Mouse (Mus musculus) hindbrain, embryonic 12.5 days (tissue): ENCODE data around the gene Scg3. TPM values are rescaled to one million over a fixed set of nuclear protein-coding genes. Genes with fewer than 3 reads are reported as not detected.
A peak's percentile ranks its signal among the peaks of the same experiment; 100 is the strongest.
"Not testable (repeated sequence)": the region's sequence is repeated elsewhere in the genome, so short reads cannot be mapped to it uniquely, and the experiment has no call there.

ENCODE experiments used
- ATAC-seq: fragments of 200-750 bp; cut with Nextera tagmentation; 2 replicates; pipeline ENCODE4 v1.8.0; 2017; ENCODE audit warnings: moderate TSS enrichment; ENCODE audit not compliant: low FRiP score
- H3K27ac ChIP-seq: fragments of 300-500 bp; sonication (generic); 2 replicates; pipeline ENCODE4 v1.5.1; 2016; ENCODE audit warnings: mild to moderate bottlenecking
- H3K27me3 ChIP-seq: fragments of 300-500 bp; sonication (generic); 2 replicates; pipeline ENCODE4 v1.6.1; 2016; ENCODE audit warnings: mild to moderate bottlenecking
- H3K36me3 ChIP-seq: fragments of 300-500 bp; sonication (generic); 2 replicates; pipeline ENCODE4 v1.6.1; 2016; ENCODE audit warnings: mild to moderate bottlenecking
- H3K4me1 ChIP-seq: fragments of 300-500 bp; sonication (generic); 2 replicates; pipeline ENCODE4 v1.6.1; 2016
- H3K4me2 ChIP-seq: fragments of 300-500 bp; sonication (generic); replicated peaks from 2 replicates; pipeline ENCODE4 v1.6.1; 2016; ENCODE audit warnings: mild to moderate bottlenecking
- H3K4me3 ChIP-seq: fragments of 300-500 bp; sonication (generic); 2 replicates; pipeline ENCODE4 v1.5.1; 2016; ENCODE audit warnings: mild to moderate bottlenecking
- H3K9ac ChIP-seq: fragments of 300-500 bp; sonication (generic); 2 replicates; pipeline ENCODE4 v1.6.1; 2016; ENCODE audit warnings: mild to moderate bottlenecking, moderate library complexity
- H3K9me3 ChIP-seq: fragments of 300-500 bp; sonication (generic); replicated peaks from 2 replicates; pipeline ENCODE4 v1.6.1; 2016; ENCODE audit warnings: mild to moderate bottlenecking
- WGBS: fragments of 180-500 bp; shearing (Covaris S2); methylation state at CpG from one replicate; pipeline ENCODE4 v1.1.7; 2016; 5-methylcytosine and 5-hydroxymethylcytosine counted together
- polyA plus RNA-seq: library from polyadenylated mRNA; unstranded; fragments of >200 nt; fragmentation: Nextera tagmentation; extraction: Ambion mirVana; gene quantifications from 2 replicates; pipeline ENCODE4 v1.2.1, GENCODE M21; 2016

Scg3 gene
- polyA plus RNA-seq, 1 experiment from 2014 or later = 84.0 TPM

- WGBS = 94% methylated on average over 8 of the region's 8 CpGs
Observed at GRCm38 (mm10) chr9:75660917-75661316, 22.9 kb downstream of the Scg3 start.

GRCm38 (mm10) chr9:75656456-75656855 lies 27.4 kb downstream of the Scg3 start:
- not testable (repeated sequence) for H3K27ac ChIP-seq, H3K9me3 ChIP-seq, H3K4me1 ChIP-seq, H3K4me3 ChIP-seq, H3K4me2 ChIP-seq, H3K9ac ChIP-seq, ATAC-seq, H3K27me3 ChIP-seq
- peaks cover 58% of the 10 kb centered on the region for H3K36me3 ChIP-seq
- WGBS = 77% methylated on average over 3 of the region's 3 CpGs

More at GRCm38 (mm10) chr9:75660917-75661316, 22.9 kb downstream of the Scg3 start:
- H3K9ac ChIP-seq = no peak overlapping the region
- peaks cover 59% of the 10 kb centered on the region for H3K36me3 ChIP-seq
- ATAC-seq = no peak
- no peaks in the 10 kb centered on the region for H3K4me1 ChIP-seq
- H3K4me3 ChIP-seq = no peak overlapping the region
- H3K27me3 ChIP-seq = no peaks in the 10 kb centered on the region
- H3K9me3 ChIP-seq = no peaks in the 10 kb centered on the region
- H3K4me2 ChIP-seq = no peak overlapping the region
- no peak overlapping the region for H3K27ac ChIP-seq

GRCm38 (mm10) chr9:75653981-75654911 lies 29.6 kb downstream of the Scg3 start:
- H3K36me3 ChIP-seq = peaks cover 55% of the 10 kb centered on the region
- H3K4me3 ChIP-seq = no peak overlapping the region
- peak; percentile 52 for ATAC-seq
- no peaks in the 10 kb centered on the region for H3K27me3 ChIP-seq
- 59% methylated on average over 12 of the region's 12 CpGs for WGBS
- H3K9me3 ChIP-seq = no peaks in the 10 kb centered on the region
- no peak overlapping the region for H3K9ac ChIP-seq
- H3K27ac ChIP-seq = no peak overlapping the region
- H3K4me2 ChIP-seq = no peak overlapping the region
- H3K4me1 ChIP-seq = peaks cover 8% of the 10 kb centered on the region

- no peaks in the 10 kb centered on the region for H3K27me3 ChIP-seq
- no peaks in the 10 kb centered on the region for H3K9me3 ChIP-seq
- H3K4me3 ChIP-seq = no peak overlapping the region
- H3K4me2 ChIP-seq = no peak overlapping the region
- 62% methylated on average over 3 of the region's 3 CpGs for WGBS
- ATAC-seq = no peak
- H3K36me3 ChIP-seq = peaks cover 60% of the 10 kb centered on the region
- H3K9ac ChIP-seq = no peak overlapping the region
- H3K27ac ChIP-seq = no peak overlapping the region
- no peaks in the 10 kb centered on the region for H3K4me1 ChIP-seq
Observed at GRCm38 (mm10) chr9:75645405-75645804, 38.5 kb downstream of the Scg3 start.

- Histone ChIP-seq H3K4me1 (no peaks in the 10 kb centered on the region), H3K36me3 (peaks cover 5% of the 10 kb centered on the region; the same call in 1 of the 2 replicates), H3K9me3 (no peaks in the 10 kb centered on the region), H3K4me2 (no peak overlapping the region), H3K4me3 (no peak overlapping the region), H3K27ac (no peak overlapping the region), H3K27me3 (no peaks in the 10 kb centered on the region), H3K9ac (no peak overlapping the region)
- no peak for ATAC-seq
- 87% methylated on average over 4 of the region's 4 CpGs for WGBS
Observed at GRCm38 (mm10) chr9:75634226-75634625, 49.6 kb downstream of the Scg3 start.

GRCm38 (mm10) chr9:75633603-75634002 lies 50.3 kb downstream of the Scg3 start:
- H3K27ac ChIP-seq = no peak overlapping the region
- peaks cover 5% of the 10 kb centered on the region; the same call in 1 of the 2 replicates for H3K36me3 ChIP-seq
- no peak for ATAC-seq
- H3K4me2 ChIP-seq = no peak overlapping the region
- no peak overlapping the region for H3K4me3 ChIP-seq
- no peaks in the 10 kb centered on the region for H3K27me3 ChIP-seq
- no peaks in the 10 kb centered on the region for H3K9me3 ChIP-seq
- H3K4me1 ChIP-seq = no peaks in the 10 kb centered on the region
- WGBS = 94% methylated on average over 8 of the region's 8 CpGs
- no peak overlapping the region for H3K9ac ChIP-seq

GRCm38 (mm10) chr9:75632902-75633301 lies 51.0 kb downstream of the Scg3 start:
- H3K4me2 ChIP-seq = no peak overlapping the region
- H3K36me3 ChIP-seq = peaks cover 3% of the 10 kb centered on the region; the same call in 1 of the 2 replicates
- no peak overlapping the region for H3K4me3 ChIP-seq
- no peaks in the 10 kb centered on the region for H3K27me3 ChIP-seq
- no peak for ATAC-seq
- H3K27ac ChIP-seq = no peak overlapping the region
- H3K9ac ChIP-seq = no peak overlapping the region
- WGBS = 38% methylated on average over 1 of the region's 1 CpGs
- H3K9me3 ChIP-seq = no peaks in the 10 kb centered on the region
- H3K4me1 ChIP-seq = no peaks in the 10 kb centered on the region

- no peaks in the 10 kb centered on the region for H3K27me3 ChIP-seq
- H3K9me3 ChIP-seq = no peaks in the 10 kb centered on the region
- no peak overlapping the region for H3K9ac ChIP-seq
- no peaks in the 10 kb centered on the region for H3K4me1 ChIP-seq
- no peak overlapping the region for H3K4me3 ChIP-seq
- peaks cover 3% of the 10 kb centered on the region; the same call in 1 of the 2 replicates for H3K36me3 ChIP-seq
- 54% methylated on average over 10 of the region's 10 CpGs for WGBS
- ATAC-seq = no peak
- H3K27ac ChIP-seq = peak overlapping the region; percentile 35; the same call in 1 of the 2 replicates
- no peak overlapping the region for H3K4me2 ChIP-seq
Observed at GRCm38 (mm10) chr9:75632111-75632510, 51.7 kb downstream of the Scg3 start.

GRCm38 (mm10) chr9:75630823-75631454 lies 52.9 kb downstream of the Scg3 start:
- no peak overlapping the region for H3K4me3 ChIP-seq
- H3K4me2 ChIP-seq = no peak overlapping the region
- no peak overlapping the region for H3K27ac ChIP-seq
- H3K27me3 ChIP-seq = no peaks in the 10 kb centered on the region
- H3K9ac ChIP-seq = no peak overlapping the region
- 86% methylated on average over 8 of the region's 8 CpGs for WGBS
- peaks cover 3% of the 10 kb centered on the region; the same call in 1 of the 2 replicates for H3K36me3 ChIP-seq
- no peaks in the 10 kb centered on the region for H3K9me3 ChIP-seq
- no peak for ATAC-seq
- H3K4me1 ChIP-seq = peaks cover 3% of the 10 kb centered on the region

GRCm38 (mm10) chr9:75626308-75626604 lies 57.6 kb downstream of the Scg3 start:
- H3K4me1 ChIP-seq = peaks cover 3% of the 10 kb centered on the region
- no peaks in the 10 kb centered on the region for H3K27me3 ChIP-seq
- H3K9ac ChIP-seq = peak overlapping the region; percentile 90
- H3K27ac ChIP-seq = peak overlapping the region; percentile 93
- H3K36me3 ChIP-seq = no peaks in the 10 kb centered on the region
- peak overlapping the region; percentile 80 for H3K4me2 ChIP-seq
- no peak; the same call in 1 of the 2 replicates for ATAC-seq
- peak overlapping the region; percentile 76 for H3K4me3 ChIP-seq
- no peaks in the 10 kb centered on the region for H3K9me3 ChIP-seq
- 3% methylated on average over 14 of the region's 14 CpGs for WGBS

GRCm38 (mm10) chr9:75625556-75626307 lies 58.1 kb downstream of the Scg3 start, which contains the start of gene Lysmd2:
Gene Lysmd2, plus strand, starts transcription at chr9:75625741.
- Histone ChIP-seq H3K4me1 (peaks cover 3% of the 10 kb centered on the region), H3K4me3 (peak within 1 kb of the TSS; percentile 76), H3K4me2 (peak within 1 kb of the TSS; percentile 80), H3K9ac (peak within 1 kb of the TSS; percentile 90), H3K27ac (peak within 1 kb of the TSS; percentile 93), H3K27me3 (no peaks in the 10 kb centered on the region), H3K9me3 (no peaks in the 10 kb centered on the region), H3K36me3 (no peaks in the 10 kb centered on the region)
- under 1% methylated on average over 64 of the region's 94 CpGs for WGBS
- peak; percentile 91 for ATAC-seq

GRCm38 (mm10) chr9:75624983-75625555 lies 58.8 kb downstream of the Scg3 start:
- no peaks in the 10 kb centered on the region for H3K27me3 ChIP-seq
- peak overlapping the region; percentile 90 for H3K9ac ChIP-seq
- H3K4me3 ChIP-seq = peak overlapping the region; percentile 76
- peaks cover 3% of the 10 kb centered on the region for H3K4me1 ChIP-seq
- no peaks in the 10 kb centered on the region for H3K36me3 ChIP-seq
- peak overlapping the region; percentile 80 for H3K4me2 ChIP-seq
- peak overlapping the region; percentile 93 for H3K27ac ChIP-seq
- ATAC-seq = peak; percentile 38
- WGBS = 14% methylated on average over 18 of the region's 18 CpGs
- H3K9me3 ChIP-seq = no peaks in the 10 kb centered on the region
